Mouse (Mus musculus) B cell, adult 2 months (primary cell): ENCODE data around the gene Amdhd1.
A peak's percentile ranks its signal among the peaks of the same experiment; 100 is the strongest.

Experiments
- DNase-seq, 2 experiments: peaks; one replicate each; pipeline ENCODE4 v3.0.0; 2022

The Amdhd1 gene

GRCm38 (mm10) chr10:93538818-93539217 lies 1.0 kb downstream of the Amdhd1 start:
- no peak for DNase-seq

- DNase-seq, result no peak
These were observed 1.5 kb downstream of the Amdhd1 start for GRCm38 (mm10) chr10:93538287-93538686.

- DNase-seq, result no peak
These were observed 14.5 kb downstream of the Amdhd1 start for GRCm38 (mm10) chr10:93525329-93525728.

- no peak for DNase-seq
These were observed 18.8 kb downstream of the Amdhd1 start for GRCm38 (mm10) chr10:93520994-93521393.

GRCm38 (mm10) chr10:93519756-93520155 lies 20.1 kb downstream of the Amdhd1 start:
- no peak for DNase-seq

- no peak for DNase-seq
These were observed 20.7 kb downstream of the Amdhd1 start for GRCm38 (mm10) chr10:93519159-93519558.

GRCm38 (mm10) chr10:93518620-93519019 lies 21.2 kb downstream of the Amdhd1 start:
- no peak for DNase-seq

GRCm38 (mm10) chr10:93518186-93518585 lies 21.6 kb downstream of the Amdhd1 start:
- no peak for DNase-seq

- DNase-seq, result no peak
These were observed 22.1 kb downstream of the Amdhd1 start for GRCm38 (mm10) chr10:93517754-93518153.

GRCm38 (mm10) chr10:93515927-93516326 lies 23.9 kb downstream of the Amdhd1 start:
- no peak for DNase-seq

- DNase-seq, result no peak
These were observed 24.4 kb downstream of the Amdhd1 start for GRCm38 (mm10) chr10:93515419-93515818.

- DNase-seq, result no peak
These were observed 30.2 kb downstream of the Amdhd1 start for GRCm38 (mm10) chr10:93509532-93510153.

GRCm38 (mm10) chr10:93508383-93508970 lies 31.4 kb downstream of the Amdhd1 start:
- DNase-seq, result no peak

GRCm38 (mm10) chr10:93501346-93501745 lies 38.5 kb downstream of the Amdhd1 start:
- DNase-seq, result no peak

- no peak for DNase-seq
These were observed 39.0 kb downstream of the Amdhd1 start for GRCm38 (mm10) chr10:93500864-93501263.

GRCm38 (mm10) chr10:93490451-93490850 lies 49.4 kb downstream of the Amdhd1 start:
- DNase-seq, result no peak

GRCm38 (mm10) chr10:93488828-93489226 lies 51.0 kb downstream of the Amdhd1 start:
- DNase-seq, result no peak

GRCm38 (mm10) chr10:93488066-93488827 lies 51.6 kb downstream of the Amdhd1 start, which contains the start of gene Hal:
TSS of gene Hal (plus strand) at chr10:93488768.
- no peak for DNase-seq

- no peak for DNase-seq
These were observed 53.2 kb downstream of the Amdhd1 start for GRCm38 (mm10) chr10:93486622-93487021.

- peak; percentile 54 to 55 for DNase-seq
These were observed 54.7 kb downstream of the Amdhd1 start for GRCm38 (mm10) chr10:93485055-93485691.

GRCm38 (mm10) chr10:93484511-93484910 lies 55.3 kb downstream of the Amdhd1 start:
- DNase-seq, result no peak
